Mouse (Mus musculus): ENCODE measurements around the gene Oaz3. TPM values are rescaled to one million over a fixed set of nuclear protein-coding genes. Genes with fewer than 3 reads are reported as not detected.
A peak's percentile ranks its signal among the peaks of the same experiment; 100 is the strongest.

Gene Oaz3
- total and polyA plus RNA-seq, 3 experiments, result 0.89 to 0.91 TPM; not detected in 1

GRCm38 (mm10) chr3:94430980-94431379 is 12.7 kb downstream of the Oaz3 start:
- peaks cover 9 to 10% of the 10 kb centered on the region in 2 experiments for H3K4me1 ChIP-seq (ENCODE audit: control insufficient read depth in 1 of 2, insufficient read depth in 2 of 2, low read length in 2 of 2)
- peaks cover 4 to 6% of the 10 kb centered on the region in 2 experiments for H3K27me3 ChIP-seq (ENCODE audit: control insufficient read depth in 1 of 2, insufficient read depth in 2 of 2, low read length in 2 of 2)
- no peak overlapping the region for H3K27ac ChIP-seq (ENCODE audit: control insufficient read depth, low read depth, low read length)
- no peak overlapping the region for H3K4me3 ChIP-seq (ENCODE audit: control insufficient read depth in 1 of 2, insufficient read depth in 1 of 2, low read depth in 2 of 2, low read length in 2 of 2)
- H3K79me2 ChIP-seq (ENCODE audit: control insufficient read depth, insufficient read depth, low read length, poor library complexity), result no peaks in the 10 kb centered on the region
- no peaks in the 10 kb centered on the region for H3K9me3 ChIP-seq (replicated peaks; ENCODE audit: insufficient read depth, low read length)
- no peak overlapping the region for H3K9ac ChIP-seq (ENCODE audit: control insufficient read depth, low read depth, low read length, poor library complexity, severe bottlenecking)
- peaks cover 0 to 17% of the 10 kb centered on the region in 2 experiments; a peak in 2 of 4 replicates for H3K36me3 ChIP-seq (ENCODE audit: control insufficient read depth in 1 of 2, insufficient read depth in 2 of 2, low read length in 2 of 2)
- DNase-seq (ENCODE audit: low read depth, low spot score), result peak; percentile 75
- no peak for TF ChIP-seq MYB (IDR thresholded peaks at IDR 0.05; ENCODE audit: low read depth, low read length)
- peak; percentile 97 for TF ChIP-seq RCOR1 (IDR thresholded peaks at IDR 0.05; ENCODE audit: low read depth, low read length)
- TF ChIP-seq ZC3H11A (IDR thresholded peaks at IDR 0.05; ENCODE audit: low read depth, low read length), result no peak
- TF ChIP-seq GATA1 (IDR thresholded peaks at IDR 0.05; ENCODE audit: low read depth, low read length), result peak; percentile 94
- 0 out of 2 replicates have a peak, but pooled peaks have one; percentile 34 for TF ChIP-seq HCFC1 (IDR thresholded peaks at IDR 0.05; ENCODE audit: low read depth, low read length)
- TF ChIP-seq ZNF384 (IDR thresholded peaks at IDR 0.05; ENCODE audit: low read depth, low read length), result no peak
- TF ChIP-seq MEF2A (IDR thresholded peaks at IDR 0.05; ENCODE audit: extremely low read depth, insufficient replicate concordance, low read depth, low read length, poor library complexity, severe bottlenecking), result peak; percentile 83; the same call in 1 of the 2 replicates
- TF ChIP-seq MYC (IDR thresholded peaks at IDR 0.05; ENCODE audit: low read depth, low read length), result peak; percentile 29; the same call in 1 of the 2 replicates
- TF ChIP-seq ZKSCAN1 (IDR thresholded peaks at IDR 0.05; ENCODE audit: low read depth, low read length), result no peak
- 0 out of 2 replicates have a peak, but pooled peaks have one; percentile 22 for TF ChIP-seq ELF1 (IDR thresholded peaks at IDR 0.05; ENCODE audit: low read depth, low read length)
- no peak for TF ChIP-seq JUND (IDR thresholded peaks at IDR 0.05; ENCODE audit: low read depth, low read length)
- TF ChIP-seq ETS1 (IDR thresholded peaks at IDR 0.05; ENCODE audit: low read depth, low read length), result peak; percentile 95
- peak; percentile 73 for TF ChIP-seq SIN3A (IDR thresholded peaks at IDR 0.05; ENCODE audit: low read length)
- peak; percentile 67 for TF ChIP-seq TCF12 (IDR thresholded peaks at IDR 0.05; ENCODE audit: low read depth, low read length)
- peak; percentile 80 to 90 for TF ChIP-seq EP300 (IDR thresholded peaks at IDR 0.05; ENCODE audit: low read depth in 1 of 2, low read length in 2 of 2)
- peak; percentile 96 for TF ChIP-seq MAFK (IDR thresholded peaks at IDR 0.05; ENCODE audit: borderline replicate concordance, low read depth, low read length)
- TF ChIP-seq USF1 (IDR thresholded peaks at IDR 0.05; ENCODE audit: low read depth, low read length), result peak; percentile 77
- TF ChIP-seq BHLHE40 (IDR thresholded peaks at IDR 0.05; ENCODE audit: borderline replicate concordance, low read depth, low read length), result peak; percentile 77; the same call in 1 of the 2 replicates

GRCm38 (mm10) chr3:94413031-94413679 is 30.6 kb downstream of the Oaz3 start, which contains the start of gene Tdrkh:
Gene Tdrkh (plus strand): TSS chr3:94413273.
- Histone ChIP-seq H3K36me3 (ENCODE audit: control insufficient read depth in 1 of 2, insufficient read depth in 2 of 2, low read length in 2 of 2) (no peaks in the 10 kb centered on the region), H3K9ac (ENCODE audit: control insufficient read depth, low read depth, low read length, poor library complexity, severe bottlenecking) (no peak within 1 kb of the TSS), H3K79me2 (ENCODE audit: control insufficient read depth, insufficient read depth, low read length, poor library complexity) (no peaks in the 10 kb centered on the region), H3K27me3 (ENCODE audit: control insufficient read depth in 1 of 2, insufficient read depth in 2 of 2, low read length in 2 of 2) (peaks cover 17 to 24% of the 10 kb centered on the region in 2 experiments), H3K4me1 (ENCODE audit: control insufficient read depth in 1 of 2, insufficient read depth in 2 of 2, low read length in 2 of 2) (no peaks in the 10 kb centered on the region), H3K27ac (ENCODE audit: control insufficient read depth, low read depth, low read length) (no peak within 1 kb of the TSS), H3K9me3 (replicated peaks; ENCODE audit: insufficient read depth, low read length) (no peaks in the 10 kb centered on the region), H3K4me3 (ENCODE audit: control insufficient read depth in 1 of 2, insufficient read depth in 1 of 2, low read depth in 2 of 2, low read length in 2 of 2) (no peak within 1 kb of the TSS)
- DNase-seq (ENCODE audit: low read depth, low spot score), result no peak
- TF ChIP-seq ZNF384 (IDR thresholded peaks at IDR 0.05; ENCODE audit: low read depth, low read length) (no peak), MYC (IDR thresholded peaks at IDR 0.05; ENCODE audit: low read depth, low read length) (no peak), CHD2 (IDR thresholded peaks at IDR 0.05; ENCODE audit: low read length) (no peak), NRF1 (IDR thresholded peaks at IDR 0.05; ENCODE audit: insufficient read depth, low read depth, low read length, poor library complexity, severe bottlenecking) (no peak), KAT2A (conservative IDR thresholded peaks at IDR 0.05; ENCODE audit: low read depth, low read length) (no peak), MEF2A (IDR thresholded peaks at IDR 0.05; ENCODE audit: extremely low read depth, insufficient replicate concordance, low read depth, low read length, poor library complexity, severe bottlenecking) (no peak), GATA1 (IDR thresholded peaks at IDR 0.05; ENCODE audit: low read depth, low read length) (no peak), RCOR1 (IDR thresholded peaks at IDR 0.05; ENCODE audit: low read depth, low read length) (no peak), GABPA (IDR thresholded peaks at IDR 0.05; ENCODE audit: low read depth, low read length) (no peak), SMC3 (IDR thresholded peaks at IDR 0.05; ENCODE audit: low read depth, low read length) (no peak), MXI1 (IDR thresholded peaks at IDR 0.05; ENCODE audit: low read depth, low read length) (no peak), NELFE (IDR thresholded peaks at IDR 0.05; ENCODE audit: low read depth, low read length) (no peak), BHLHE40 (IDR thresholded peaks at IDR 0.05; ENCODE audit: borderline replicate concordance, low read depth, low read length) (no peak), TCF12 (IDR thresholded peaks at IDR 0.05; ENCODE audit: low read depth, low read length) (no peak)

Measured in MEL (cell line).